Mouse (Mus musculus) kidney, embryonic 14.5 days (tissue): Measurements from ENCODE around the gene Olfr810. TPM values are rescaled to one million over a fixed set of nuclear protein-coding genes. Genes with fewer than 3 reads are reported as not detected.

ENCODE experiments used
- ATAC-seq: fragments of 200-750 bp; cut with Nextera tagmentation; 2 replicates; pipeline ENCODE4 v1.8.0; 2017; ENCODE audit warnings: moderate number of reproducible peaks, mild to moderate bottlenecking, moderate TSS enrichment, moderate library complexity; ENCODE audit not compliant: low FRiP score, low TSS enrichment
- H3K27ac ChIP-seq: fragments of 300-500 bp; sonication (generic); 2 replicates; pipeline ENCODE4 v1.5.1; 2014; ENCODE audit warnings: low read depth, mild to moderate bottlenecking, low read length, moderate library complexity, mixed read lengths
- H3K27me3 ChIP-seq: fragments of 300-500 bp; sonication (generic); 2 replicates; pipeline ENCODE4 v1.6.1; 2014; ENCODE audit warnings: mild to moderate bottlenecking, low read length; ENCODE audit not compliant: control insufficient read depth, insufficient read depth
- H3K36me3 ChIP-seq: fragments of 300-500 bp; sonication (generic); 2 replicates; pipeline ENCODE4 v1.6.1; 2014; ENCODE audit warnings: low read length, mixed read lengths; ENCODE audit not compliant: control insufficient read depth, insufficient read depth
- H3K4me1 ChIP-seq: fragments of 300-500 bp; sonication (generic); 2 replicates; pipeline ENCODE4 v1.6.1; 2014; ENCODE audit warnings: low read length, mixed read lengths; ENCODE audit not compliant: control insufficient read depth, insufficient read depth
- H3K4me2 ChIP-seq: fragments of 300-500 bp; sonication (generic); replicated peaks from 2 replicates; pipeline ENCODE4 v1.6.1; 2014; ENCODE audit warnings: low read depth, mild to moderate bottlenecking, low read length
- H3K4me3 ChIP-seq: fragments of 300-500 bp; sonication (generic); 2 replicates; pipeline ENCODE4 v1.5.1; 2014; ENCODE audit warnings: mild to moderate bottlenecking, low read length
- H3K9ac ChIP-seq: fragments of 300-500 bp; sonication (generic); 2 replicates; pipeline ENCODE4 v1.6.1; 2014; ENCODE audit warnings: low read depth, mild to moderate bottlenecking, low read length, moderate library complexity
- H3K9me3 ChIP-seq: fragments of 300-500 bp; sonication (generic); 2 replicates; pipeline ENCODE4 v1.6.1; 2016; ENCODE audit warnings: low read length; ENCODE audit not compliant: control insufficient read depth
- WGBS: fragments of 180-500 bp; shearing (Covaris S2); extraction: QIAGEN DNeasy Blood & Tissue Kit; methylation state at CpG from one replicate; pipeline ENCODE4 v1.1.7; 2014; 5-methylcytosine and 5-hydroxymethylcytosine counted together
- polyA plus RNA-seq: library from polyadenylated mRNA; unstranded; fragments of >200 nt; fragmentation: Nextera tagmentation; extraction: Ambion mirVana; gene quantifications from 2 replicates; pipeline ENCODE4 v1.2.1, GENCODE M21; 2014

Olfr810 gene
- polyA plus RNA-seq = not detected in 2 replicates

- H3K9ac ChIP-seq = no peak within 1 kb of the TSS
- H3K4me2 ChIP-seq = no peak within 1 kb of the TSS
- ATAC-seq = no peak
- no peaks in the 10 kb centered on the region for H3K9me3 ChIP-seq
- no peaks in the 10 kb centered on the region for H3K4me1 ChIP-seq
- no peak within 1 kb of the TSS for H3K27ac ChIP-seq
- H3K36me3 ChIP-seq = no peaks in the 10 kb centered on the region
- H3K4me3 ChIP-seq = no peak within 1 kb of the TSS
- no peaks in the 10 kb centered on the region for H3K27me3 ChIP-seq
Observed at GRCm38 (mm10) chr10:129794817-129795216, at the start of gene Olfr810. Gene Olfr810 (minus strand): TSS chr10:129794917.

DNA sequence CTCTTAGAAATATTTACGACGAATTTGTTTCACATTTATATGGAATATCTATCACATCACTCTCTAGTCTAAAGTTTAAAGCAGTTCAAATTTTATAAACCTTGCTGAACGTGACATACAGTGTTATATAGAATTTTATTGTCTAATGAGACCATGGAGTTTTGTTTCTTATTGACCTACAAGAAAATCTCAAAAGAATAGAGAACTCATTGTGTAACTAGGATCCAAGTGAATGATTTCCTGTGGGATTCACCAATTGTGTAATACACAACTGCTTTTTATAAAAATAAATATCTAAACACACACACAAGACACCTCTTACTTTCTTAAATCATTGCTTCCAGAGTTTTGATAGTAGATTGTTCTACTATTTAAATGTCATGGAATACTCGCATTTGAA, 9.6 kb upstream of the Olfr810 start, which contains the start of gene Olfr811:
Olfr811 (minus strand) TSS at position 101 of the 400 bp plus-strand sequence.
- Histone ChIP-seq H3K4me3 (no peak within 1 kb of the TSS), H3K4me1 (no peaks in the 10 kb centered on the region), H3K9me3 (no peaks in the 10 kb centered on the region), H3K36me3 (no peaks in the 10 kb centered on the region), H3K27ac (no peak within 1 kb of the TSS), H3K9ac (no peak within 1 kb of the TSS), H3K4me2 (no peak within 1 kb of the TSS), H3K27me3 (no peaks in the 10 kb centered on the region)
- no peak for ATAC-seq
- WGBS = 84% methylated on average over 4 of the region's 4 CpGs

DNA sequence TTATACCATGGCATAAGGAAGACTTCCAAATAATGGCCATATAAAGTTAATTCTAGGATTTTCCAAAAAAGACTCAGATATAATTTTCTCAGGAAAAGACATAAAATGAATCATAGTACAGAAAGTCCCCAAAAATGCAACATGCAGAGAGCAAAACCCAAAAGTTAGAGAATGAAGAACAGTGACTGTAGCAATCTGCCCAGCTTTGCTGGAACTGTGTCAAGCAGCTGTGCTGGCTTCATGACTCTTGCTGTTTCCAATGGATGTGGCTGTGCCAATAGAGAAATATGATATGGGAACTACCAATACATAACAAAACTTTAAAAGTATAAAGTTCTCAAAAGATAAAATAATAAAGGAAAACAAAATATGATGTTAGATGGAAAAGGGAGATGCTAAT, 16.6 kb downstream of the Olfr810 start:
- Histone ChIP-seq H3K27ac (no peak overlapping the region), H3K27me3 (no peaks in the 10 kb centered on the region), H3K9ac (no peak overlapping the region), H3K9me3 (no peaks in the 10 kb centered on the region), H3K36me3 (no peaks in the 10 kb centered on the region), H3K4me1 (no peaks in the 10 kb centered on the region), H3K4me3 (no peak overlapping the region), H3K4me2 (no peak overlapping the region)
- no peak for ATAC-seq

DNA sequence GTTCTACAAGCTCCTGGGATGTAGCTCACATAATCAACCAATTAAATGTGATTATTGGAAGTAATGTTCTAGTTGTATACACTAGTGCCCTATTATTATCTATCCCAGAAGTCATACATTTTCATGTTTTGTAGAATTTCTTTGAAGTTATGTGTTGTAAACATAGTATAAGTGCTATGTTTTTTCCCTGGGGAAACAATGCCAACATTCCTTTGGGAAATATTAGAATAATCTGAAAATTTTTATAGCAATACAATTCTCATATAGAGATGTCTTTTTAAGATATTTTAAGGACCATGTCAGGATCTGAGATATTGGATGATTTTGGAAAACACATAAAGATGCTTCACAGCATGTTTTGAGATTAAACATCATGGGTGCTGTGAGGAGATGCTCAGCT, 20.4 kb downstream of the Olfr810 start, which contains the start of gene Olfr809:
Olfr809 (plus strand) TSS at position 301 of the 400 bp plus-strand sequence.
- Histone ChIP-seq H3K9me3 (no peaks in the 10 kb centered on the region), H3K4me1 (no peaks in the 10 kb centered on the region), H3K4me3 (no peak within 1 kb of the TSS), H3K9ac (no peak within 1 kb of the TSS), H3K27ac (no peak within 1 kb of the TSS), H3K36me3 (no peaks in the 10 kb centered on the region), H3K4me2 (no peak within 1 kb of the TSS), H3K27me3 (no peaks in the 10 kb centered on the region)
- ATAC-seq = no peak

GRCm38 (mm10) chr10:129765182-129765581, 29.5 kb downstream of the Olfr810 start, which contains the start of gene Olfr808:
Gene Olfr808 (plus strand): TSS chr10:129765482.
- Histone ChIP-seq H3K27me3 (no peaks in the 10 kb centered on the region), H3K9ac (no peak within 1 kb of the TSS), H3K9me3 (no peaks in the 10 kb centered on the region), H3K4me2 (no peak within 1 kb of the TSS), H3K36me3 (no peaks in the 10 kb centered on the region), H3K4me3 (no peak within 1 kb of the TSS), H3K27ac (no peak within 1 kb of the TSS), H3K4me1 (no peaks in the 10 kb centered on the region)
- ATAC-seq = no peak
- WGBS = 90% methylated on average over 1 of the region's 1 CpGs

DNA sequence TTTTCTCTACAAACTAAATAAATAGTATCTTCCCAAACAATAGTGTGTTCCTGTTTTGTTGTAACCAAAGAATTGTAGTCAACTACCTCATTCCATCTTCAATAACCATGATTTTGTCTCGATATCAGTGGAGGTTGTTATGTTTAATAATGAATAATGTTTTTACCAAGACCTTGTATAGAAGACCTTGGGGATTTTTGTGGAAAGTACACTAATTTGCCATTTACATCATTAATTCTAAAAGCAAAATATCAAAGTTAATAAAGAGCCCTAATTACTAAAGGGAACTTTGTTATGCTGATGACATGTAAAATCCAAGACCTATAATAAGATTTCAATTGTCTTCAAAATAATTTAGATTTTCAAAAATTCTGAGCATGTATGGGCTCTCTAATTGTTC, 37.0 kb downstream of the Olfr810 start, which contains the start of gene Olfr807:
Olfr807 (minus strand) TSS at position 101 of the 400 bp plus-strand sequence.
- no peaks in the 10 kb centered on the region for H3K36me3 ChIP-seq
- no peaks in the 10 kb centered on the region for H3K27me3 ChIP-seq
- no peak for ATAC-seq
- 84% methylated on average over 1 of the region's 1 CpGs for WGBS
- H3K9me3 ChIP-seq = no peaks in the 10 kb centered on the region
- H3K4me3 ChIP-seq = no peak within 1 kb of the TSS
- no peak within 1 kb of the TSS for H3K4me2 ChIP-seq
- no peaks in the 10 kb centered on the region for H3K4me1 ChIP-seq
- no peak within 1 kb of the TSS for H3K27ac ChIP-seq
- no peak within 1 kb of the TSS for H3K9ac ChIP-seq

GRCm38 (mm10) chr10:129741821-129742220, 52.9 kb downstream of the Olfr810 start, which contains the start of gene Olfr806:
Gene Olfr806 (minus strand): TSS chr10:129741921.
- Histone ChIP-seq H3K27me3 (no peaks in the 10 kb centered on the region), H3K4me1 (no peaks in the 10 kb centered on the region), H3K4me3 (no peak within 1 kb of the TSS), H3K9me3 (no peaks in the 10 kb centered on the region), H3K36me3 (no peaks in the 10 kb centered on the region), H3K9ac (no peak within 1 kb of the TSS), H3K4me2 (no peak within 1 kb of the TSS), H3K27ac (no peak within 1 kb of the TSS)
- ATAC-seq = no peak

Other genes starting within 250 kb of the Olfr810 start
- gene Olfr794, start 227.3 kb downstream of the Olfr810 start, polyA plus RNA-seq = not detected in 2 replicates
- gene Olfr796, start 182.3 kb downstream of the Olfr810 start, polyA plus RNA-seq = not detected in 2 replicates
- gene Olfr798, start 167.0 kb downstream of the Olfr810 start, polyA plus RNA-seq = not detected in 2 replicates
- not detected in 2 replicates for gene Olfr799, start 157.4 kb downstream of the Olfr810 start, polyA plus RNA-seq
- not detected in 2 replicates for gene Olfr800, start 137.2 kb downstream of the Olfr810 start, polyA plus RNA-seq
- gene Olfr801, start 121.1 kb downstream of the Olfr810 start, polyA plus RNA-seq = not detected in 2 replicates
- 0.04 TPM in 1 of 2 replicates, not detected in the other for gene Olfr802, start 106.7 kb downstream of the Olfr810 start, polyA plus RNA-seq
- not detected in 2 replicates for gene Olfr803, start 100.6 kb downstream of the Olfr810 start, polyA plus RNA-seq
- not detected in 2 replicates for gene Olfr804, start 91.7 kb downstream of the Olfr810 start, polyA plus RNA-seq
- gene Olfr805, start 65.5 kb downstream of the Olfr810 start, polyA plus RNA-seq = not detected in 2 replicates
- not detected in 2 replicates for gene Olfr806, start 53.0 kb downstream of the Olfr810 start, polyA plus RNA-seq
- gene Olfr807, start 37.1 kb downstream of the Olfr810 start, polyA plus RNA-seq = not detected in 2 replicates
- not detected in 2 replicates for gene Olfr808, start 29.4 kb downstream of the Olfr810 start, polyA plus RNA-seq
- gene Olfr809, start 20.3 kb downstream of the Olfr810 start, polyA plus RNA-seq = not detected in 2 replicates
- gene Olfr811, start 9.5 kb upstream of the Olfr810 start, polyA plus RNA-seq = not detected in 2 replicates
- gene Olfr812, start 51.2 kb upstream of the Olfr810 start, polyA plus RNA-seq = not detected in 2 replicates
- gene Olfr813, start 60.5 kb upstream of the Olfr810 start, polyA plus RNA-seq = not detected in 2 replicates
- gene Olfr814, start 84.9 kb upstream of the Olfr810 start, polyA plus RNA-seq = not detected in 2 replicates
- gene Olfr815, start 111.0 kb upstream of the Olfr810 start, polyA plus RNA-seq = not detected in 2 replicates
- gene Olfr816, start 120.7 kb upstream of the Olfr810 start, polyA plus RNA-seq = not detected in 2 replicates
- not detected in 2 replicates for gene Olfr818, start 154.2 kb upstream of the Olfr810 start, polyA plus RNA-seq
- gene Olfr819, start 172.3 kb upstream of the Olfr810 start, polyA plus RNA-seq = not detected in 2 replicates
- not detected in 2 replicates for gene Olfr247, start 181.2 kb upstream of the Olfr810 start, polyA plus RNA-seq
- gene Gm10310, start 190.1 kb upstream of the Olfr810 start, polyA plus RNA-seq = not detected in 2 replicates
- not detected in 2 replicates for gene Olfr820, start 217.7 kb upstream of the Olfr810 start, polyA plus RNA-seq
- not detected in 2 replicates for gene Olfr821, start 235.4 kb upstream of the Olfr810 start, polyA plus RNA-seq